Mouse (Mus musculus) myocyte (in vitro differentiated cells): Measurements from ENCODE around the gene Aup1.

Source experiments
- MAX ChIP-seq: IDR thresholded peaks from one replicate; pipeline ENCODE4 v1.6.1; 2011; ENCODE audit warnings: low read depth, mild to moderate bottlenecking, control low read depth
- MYOD1 ChIP-seq, 3 experiments: IDR thresholded peaks; one replicate each; pipeline ENCODE4 v1.6.1; 2011; ENCODE audit warnings: control low read depth in 2 of 3, low read depth in 2 of 3, mild to moderate bottlenecking in 2 of 3, moderate library complexity in 1 of 3; ENCODE audit not compliant: insufficient read length in 2 of 3, control insufficient read depth in 1 of 3
- POLR2A ChIP-seq: IDR thresholded peaks from one replicate; pipeline ENCODE4 v1.6.1; 2011; ENCODE audit warnings: low read depth, mild to moderate bottlenecking, control low read depth, moderate library complexity; ENCODE audit not compliant: insufficient read length
- POLR2AphosphoS2 ChIP-seq: IDR thresholded peaks from one replicate; pipeline ENCODE4 v1.6.1; 2011; ENCODE audit warnings: low read depth, control low read depth; ENCODE audit not compliant: insufficient read length
- SRF ChIP-seq: IDR thresholded peaks from one replicate; pipeline ENCODE4 v1.6.1; 2011; ENCODE audit warnings: low read depth; ENCODE audit not compliant: control insufficient read depth, insufficient read length
- TCF12 ChIP-seq: IDR thresholded peaks from one replicate; pipeline ENCODE4 v1.6.1; 2011; ENCODE audit warnings: mild to moderate bottlenecking, control low read depth; ENCODE audit not compliant: poor library complexity, insufficient read depth, severe bottlenecking
- TCF3 ChIP-seq: IDR thresholded peaks from one replicate; pipeline ENCODE4 v1.6.1; 2011; ENCODE audit warnings: low read depth, control low read depth; ENCODE audit not compliant: insufficient read length

DNA sequence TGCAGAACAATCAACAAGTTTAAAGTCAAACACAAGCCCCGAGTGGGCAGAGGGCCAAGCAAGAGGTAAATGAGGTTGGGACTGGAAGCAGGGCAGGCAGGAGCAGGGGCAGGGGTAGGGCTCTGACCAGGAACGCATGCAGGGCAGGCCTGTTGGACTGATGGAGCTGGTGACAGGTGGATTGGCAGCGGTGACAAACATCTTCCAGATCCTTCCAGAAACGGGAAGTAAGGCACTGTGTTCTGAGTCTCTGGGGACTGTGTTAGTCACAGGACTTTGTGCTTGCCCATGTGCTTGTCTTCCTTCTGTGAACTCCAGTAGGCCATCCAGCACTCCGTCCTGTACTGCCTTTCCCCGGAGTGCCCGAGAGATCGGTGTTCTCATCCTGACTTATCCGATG is 9.6 kb upstream of the Aup1 start:
- TF ChIP-seq MYOD1 (IDR thresholded peaks at IDR 0.05; ENCODE audit: control insufficient read depth in 1 of 3, insufficient read length in 2 of 3, low read depth in 2 of 3): no peak
- TF ChIP-seq MAX: no peak
- TF ChIP-seq POLR2AphosphoS2: no peak
- no peak for TF ChIP-seq POLR2A
- TF ChIP-seq SRF: no peak
- no peak for TF ChIP-seq TCF12
- no peak for TF ChIP-seq TCF3
